Mouse (Mus musculus): ENCODE measurements at regions not wholly inside any gene's neighbourhood (a gene's known extent, or its start where the extent isn't known, plus 50 kb on each side); places are given as distances from the start of the nearest gene placed in this dataset.
"Not testable (repeated sequence)": the region's sequence is repeated elsewhere in the genome, so short reads cannot be mapped to it uniquely, and the experiment has no call there.

DNA sequence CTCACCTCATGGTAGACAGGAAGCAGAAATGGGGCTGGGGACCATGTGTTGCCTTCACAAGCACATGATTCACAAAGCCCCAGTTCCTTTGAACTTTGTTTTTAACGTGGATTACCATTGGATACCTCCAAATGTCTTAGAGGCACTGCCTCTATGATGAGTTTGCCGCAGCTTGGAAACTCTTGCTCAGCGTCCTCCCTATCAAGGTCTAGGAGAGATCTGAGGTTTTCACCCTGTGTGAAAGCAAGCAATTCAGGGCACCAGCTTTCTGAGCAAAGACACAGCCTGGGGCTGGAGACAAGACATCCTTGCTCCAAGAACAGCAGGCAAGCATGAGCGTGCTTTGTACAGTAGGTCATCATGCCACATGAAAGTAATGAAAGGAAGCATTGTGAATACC, 93.6 kb upstream of the Ifngr1 start:
- no peak for DNase-seq

DNA sequence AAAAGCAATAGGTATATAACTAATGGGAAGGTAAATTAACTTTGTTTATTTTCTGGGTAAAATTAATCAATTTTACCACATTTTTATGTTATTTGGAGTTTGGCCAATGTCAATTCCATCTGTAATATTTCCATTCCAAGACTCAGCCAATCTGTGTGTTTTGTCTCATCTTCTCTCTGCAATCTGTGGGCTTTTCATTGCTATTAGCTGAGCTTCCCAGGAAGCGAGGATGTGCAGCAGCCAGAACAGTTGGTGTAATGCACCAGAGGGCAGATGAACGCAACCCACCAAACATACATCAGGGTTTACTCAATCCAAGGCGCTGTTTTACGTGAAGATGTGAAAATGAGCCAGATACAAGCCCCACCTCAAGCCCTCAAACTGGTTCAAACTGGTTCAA, 88.9 kb upstream of the Ifngr1 start:
- DNase-seq, result no peak

- no peak for DNase-seq
Observed at GRCm38 (mm10) chr10:19503846-19504765, 87.6 kb upstream of the Ifngr1 start.

DNA sequence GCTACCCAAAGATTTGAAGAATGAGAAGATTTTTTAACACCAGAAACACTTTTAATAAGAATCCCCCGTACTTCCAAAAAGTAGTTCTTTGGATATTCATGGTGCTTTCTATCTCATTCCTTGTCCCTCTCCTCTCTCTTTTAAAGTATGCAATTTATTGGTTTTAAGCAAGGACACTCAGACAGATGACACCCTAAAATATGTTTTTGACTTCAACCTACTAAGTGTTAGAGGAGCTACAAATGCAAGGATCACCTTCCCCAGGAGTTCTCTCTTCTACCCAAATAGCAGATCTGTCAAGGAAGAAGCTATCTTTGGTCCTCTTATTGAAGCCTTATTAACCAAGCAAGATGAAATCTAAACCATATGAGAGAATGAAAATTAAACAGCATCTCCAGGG, 86.6 kb upstream of the Ifngr1 start:
- DNase-seq, result no peak

GRCm38 (mm10) chr10:19505979-19506378, 85.8 kb upstream of the Ifngr1 start:
- peak in 1 of 2 experiments; percentile 26 for DNase-seq

DNA sequence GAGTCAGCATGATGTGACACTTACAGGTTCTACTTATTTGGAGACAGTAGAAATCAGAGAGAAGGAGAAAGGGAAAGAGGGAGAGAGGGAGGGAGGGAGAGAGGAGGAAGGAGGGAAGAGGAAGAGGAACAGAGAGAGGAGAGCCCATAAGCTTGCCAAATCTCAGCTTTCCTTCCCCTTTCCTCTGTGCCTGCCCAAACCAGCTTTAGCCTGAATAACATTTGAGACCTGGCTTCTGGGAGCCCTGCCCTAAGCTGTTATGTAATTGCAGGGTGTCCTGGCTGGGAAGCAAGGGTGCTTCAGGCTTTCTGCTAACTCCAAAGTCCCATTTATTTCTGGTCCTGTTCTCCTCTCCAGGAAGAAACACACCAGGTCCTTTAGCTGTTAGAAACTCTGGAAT, 85.3 kb upstream of the Ifngr1 start:
- peak in 1 of 2 experiments; percentile 20 for DNase-seq

- DNase-seq, result peak in 1 of 2 experiments; percentile 3
Observed at GRCm38 (mm10) chr10:19508221-19508745, 83.5 kb upstream of the Ifngr1 start.

DNA sequence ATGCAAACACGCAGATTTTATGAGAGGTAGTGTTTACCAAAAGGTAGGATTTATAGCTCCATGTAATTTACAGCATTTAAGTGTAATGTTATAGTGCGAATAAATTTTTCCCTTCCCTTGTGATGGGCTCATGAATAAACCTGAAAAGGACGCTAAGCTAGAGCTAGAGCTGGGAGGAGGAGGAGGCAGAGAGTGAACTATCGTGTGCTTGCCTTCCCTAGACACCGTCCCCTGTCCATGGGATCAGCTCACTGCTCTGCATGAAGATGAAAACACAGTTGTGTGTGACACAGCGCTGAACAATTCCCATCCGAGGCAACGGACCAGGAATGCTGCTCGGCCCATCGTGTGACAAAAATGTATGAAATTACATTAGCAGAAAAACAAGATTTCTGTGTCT, 81.7 kb upstream of the Ifngr1 start:
- DNase-seq, result no peak

GRCm38 (mm10) chr10:19514366-19514765, 77.4 kb upstream of the Ifngr1 start:
- not testable (repeated sequence) for DNase-seq

GRCm38 (mm10) chr10:19514837-19515236, 76.9 kb upstream of the Ifngr1 start:
- DNase-seq, result no peak

DNA sequence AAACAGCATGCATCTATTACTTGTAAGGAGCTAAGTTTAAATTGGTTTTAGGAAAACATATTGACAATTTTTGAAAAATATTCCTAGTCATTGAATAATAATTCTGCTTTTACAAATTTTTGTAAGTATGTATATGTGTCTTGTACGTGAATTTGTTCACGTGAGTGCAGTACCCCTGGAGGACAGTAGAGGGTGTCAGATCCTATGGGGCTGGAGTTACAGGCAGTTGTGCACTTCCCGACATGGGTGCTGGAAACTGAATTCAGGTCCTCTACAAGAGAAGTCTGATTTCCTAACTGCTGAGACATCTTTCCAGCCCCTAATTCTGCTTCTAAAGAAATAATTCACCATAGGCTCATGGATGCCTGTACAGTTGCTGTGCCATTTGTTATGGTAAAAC, 75.7 kb upstream of the Ifngr1 start:
- no peak for DNase-seq

DNA sequence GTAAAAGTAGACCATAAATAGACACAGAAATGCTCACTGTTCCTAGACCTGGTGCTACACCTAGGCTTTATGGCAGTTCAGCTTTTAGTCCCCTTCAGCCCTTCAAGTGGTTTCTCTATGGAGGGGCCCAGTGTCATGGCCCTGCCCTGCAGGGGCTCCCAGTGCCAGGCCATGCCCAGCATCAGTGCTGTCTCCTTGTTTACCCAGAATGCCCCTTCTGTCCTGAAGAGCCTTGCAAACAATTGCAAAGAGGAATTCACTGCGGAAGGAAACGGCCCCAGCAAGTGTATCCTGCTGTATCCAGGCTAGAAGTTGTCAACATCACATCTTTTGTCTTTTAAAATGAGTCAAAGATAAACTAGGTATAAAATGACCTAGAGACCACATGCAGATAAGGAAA, 74.7 kb upstream of the Ifngr1 start:
- DNase-seq, result peak; percentile 14 to 49

DNA sequence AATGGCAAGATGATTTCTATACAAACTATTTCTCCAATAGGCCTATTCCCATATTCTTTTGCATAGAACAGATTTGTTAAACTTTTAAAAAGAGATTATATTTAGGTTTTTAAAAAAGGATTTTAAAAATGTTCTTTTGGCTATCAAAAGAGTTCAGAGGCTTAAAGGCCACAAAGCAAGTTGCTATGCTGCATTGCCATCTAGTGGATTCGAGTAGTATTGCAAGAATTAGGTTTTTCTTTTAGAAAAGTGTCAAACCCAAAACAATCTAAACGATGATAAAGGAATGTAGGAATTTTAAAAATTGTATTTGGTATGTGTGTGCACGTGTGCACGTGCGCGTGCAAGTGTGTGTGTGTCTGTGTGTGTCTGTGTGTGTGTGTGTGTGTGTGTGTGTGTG, 73.0 kb upstream of the Ifngr1 start:
- peak in 1 of 2 experiments; percentile 15 for DNase-seq

DNA sequence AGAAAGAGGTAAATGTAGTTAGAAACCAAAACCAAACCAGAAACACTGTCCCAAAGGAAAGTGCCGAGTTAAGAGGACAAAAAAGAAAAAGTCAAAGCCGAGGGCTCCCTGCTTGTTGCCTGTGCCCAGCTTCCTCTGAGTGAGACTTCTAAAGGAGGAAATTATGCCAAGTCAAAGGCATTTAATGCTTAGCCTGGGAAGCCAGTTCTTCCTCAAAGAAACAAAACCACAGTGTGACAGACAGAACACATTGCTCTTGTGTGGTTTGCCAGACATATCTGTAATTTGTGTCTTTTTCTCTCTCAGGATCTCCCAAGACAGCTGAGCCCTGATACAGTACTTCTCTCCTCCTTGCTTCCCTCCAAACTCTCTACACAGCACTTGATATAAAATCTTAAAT, 69.6 kb upstream of the Ifngr1 start:
- DNase-seq, result no peak

DNA sequence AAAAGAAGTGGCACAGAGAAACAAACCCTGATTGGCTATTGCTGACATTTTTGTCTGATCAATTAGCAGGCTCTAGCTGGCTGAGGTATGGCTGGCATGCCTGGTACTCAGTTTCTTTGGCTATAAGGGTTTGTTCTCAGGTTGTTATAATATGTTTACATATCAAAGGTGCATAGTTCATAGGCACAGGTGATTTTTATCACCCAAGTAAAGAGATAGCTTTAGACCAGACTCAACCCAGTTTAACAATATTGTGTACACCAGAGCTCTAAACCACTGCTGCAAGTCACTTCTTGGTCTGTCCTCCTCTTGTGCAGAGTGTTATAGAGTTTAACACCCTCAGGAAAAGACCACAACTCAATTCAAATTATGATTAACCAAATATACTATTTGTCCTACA, 65.8 kb upstream of the Ifngr1 start:
- no peak for DNase-seq

- peak in 1 of 2 experiments; percentile 18 for DNase-seq
Observed at GRCm38 (mm10) chr10:19526353-19526752, 65.4 kb upstream of the Ifngr1 start.

DNA sequence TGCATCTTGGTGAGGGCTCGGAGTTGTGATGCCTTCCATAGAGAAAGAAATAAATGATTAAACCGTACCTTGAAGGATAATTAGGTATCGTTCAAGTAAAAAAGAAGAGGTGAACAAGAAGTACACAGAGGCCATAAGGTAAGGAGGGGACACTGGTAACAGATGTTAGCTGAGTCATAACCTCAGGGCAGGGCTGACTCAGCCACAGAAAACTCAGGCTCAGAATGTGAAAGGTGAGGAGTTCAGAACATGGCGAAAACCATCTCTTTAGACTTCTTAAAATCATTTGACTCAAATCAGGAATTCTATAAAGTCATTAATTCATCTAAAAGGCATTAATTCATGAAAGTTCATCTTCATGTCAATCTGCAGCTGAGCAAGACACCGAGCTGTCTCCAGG, 62.1 kb upstream of the Ifngr1 start:
- DNase-seq, result no peak

GRCm38 (mm10) chr10:19530056-19530455, 61.7 kb upstream of the Ifngr1 start:
- DNase-seq, result no peak

DNA sequence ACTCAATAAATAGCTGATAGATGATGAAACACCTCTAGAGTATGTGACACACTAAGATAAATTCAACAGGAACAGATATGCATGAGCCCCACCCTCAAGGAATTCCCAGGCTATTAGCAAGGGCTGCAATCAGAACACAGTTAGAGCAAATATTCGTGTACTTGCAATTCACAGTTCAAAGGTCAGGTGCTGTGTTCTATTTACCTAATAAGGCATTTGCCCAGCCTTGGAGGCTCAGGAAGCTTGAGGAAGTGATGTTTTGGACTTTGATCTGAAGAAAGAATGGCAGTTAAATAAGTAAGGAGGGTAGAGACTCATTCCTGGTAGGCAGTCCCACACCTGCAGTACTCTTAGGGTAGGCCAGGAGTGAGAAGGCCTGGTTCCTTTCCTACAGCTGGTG, 60.3 kb upstream of the Ifngr1 start:
- no peak for DNase-seq

DNA sequence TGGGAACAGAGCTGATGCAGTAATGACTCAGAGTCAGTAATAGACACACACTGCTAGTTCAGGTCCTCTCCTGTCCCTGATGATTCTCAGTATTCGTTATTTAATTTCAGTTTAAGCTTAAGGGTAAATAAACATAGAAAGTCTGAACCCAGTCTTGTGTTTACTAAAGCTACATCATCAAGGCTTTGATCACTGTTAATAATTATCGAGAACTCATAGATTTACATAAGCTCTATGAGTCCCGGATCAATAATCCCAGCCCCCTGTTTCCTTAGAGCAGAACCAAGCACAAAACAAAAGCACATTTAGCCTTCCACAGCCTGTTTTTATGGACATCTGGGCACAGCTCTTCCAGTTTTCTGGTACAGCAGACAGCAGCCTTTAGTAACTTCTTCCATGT, 59.0 kb upstream of the Ifngr1 start:
- DNase-seq, result no peak

DNA sequence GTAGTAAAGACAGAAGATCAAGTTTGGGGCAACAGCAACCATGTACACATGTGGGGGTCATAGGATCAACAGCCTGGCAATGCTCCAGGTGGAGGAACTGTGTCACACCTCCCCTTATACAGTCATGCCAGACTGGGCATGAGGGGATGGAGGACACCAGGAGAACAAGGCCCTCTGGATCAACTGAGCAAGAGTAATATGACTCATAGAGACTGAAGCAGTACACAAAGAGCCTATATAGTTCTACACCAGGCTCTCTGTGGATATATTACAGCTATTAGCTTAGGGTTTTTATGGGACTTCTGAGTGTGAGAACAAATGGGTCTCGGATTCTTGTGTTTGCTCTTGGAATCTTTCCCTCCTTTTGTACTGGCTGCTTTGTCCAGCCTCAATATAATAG, 57.9 kb upstream of the Ifngr1 start:
- DNase-seq, result no peak
